24 mouse cellular contexts compared by ENCODE assay signal in genomic region chr5:133505661-133506060, GRCm38 (mm10).
DNase-seq lines count a peak whose midpoint lies in the region; ATAC-seq and TF ChIP-seq lines count a peak whose summit lies in the region.
"Had no signal": no experiment of that assay in that cellular context is flagged by ENCODE, and none has a peak within 500 bp of the region (broad histone marks: within the 10 kb centered on the region; RNA-seq: fewer than 3 reads in every experiment).

No protein-coding gene starts in this region.

- 37% methylated on average over 2 of the region's 2 CpGs for WGBS in embryonic facial prominence, embryonic 14.5 days
- 66% methylated on average over 2 of the region's 2 CpGs for WGBS in stomach, postnatal 0 days

- no peak overlapping the region for H3K27ac ChIP-seq in embryonic facial prominence, embryonic 14.5 days (replicated peaks; ENCODE audit: low read depth, low read length)
- H3K27ac ChIP-seq in stomach, postnatal 0 days (replicated peaks): no peak overlapping the region
- H3K27ac ChIP-seq: embryonic facial prominence, embryonic 15.5 days; forebrain, embryonic 10.5 days; heart, embryonic 10.5 days; hindbrain, embryonic 12.5 days had no signal

- H3K9me3 ChIP-seq in embryonic facial prominence, embryonic 14.5 days (ENCODE audit: control insufficient read depth, low read length): no peaks in the 10 kb centered on the region
- no peaks in the 10 kb centered on the region for H3K9me3 ChIP-seq in stomach, postnatal 0 days (ENCODE audit: control insufficient read depth, low read length)
- H3K9me3 ChIP-seq: embryonic facial prominence, embryonic 15.5 days; forebrain, embryonic 10.5 days; heart, embryonic 10.5 days; hindbrain, embryonic 12.5 days had no signal

- TF ChIP-seq CTCF in stomach, postnatal 0 days (IDR thresholded peaks at IDR 0.05; ENCODE audit: low read depth): no peak

- H3K9ac ChIP-seq in embryonic facial prominence, embryonic 14.5 days (ENCODE audit: low read depth, low read length): no peak overlapping the region
- no peak overlapping the region for H3K9ac ChIP-seq in stomach, postnatal 0 days (ENCODE audit: low read length)
- H3K9ac ChIP-seq: embryonic facial prominence, embryonic 15.5 days; hindbrain, embryonic 12.5 days had no signal

- H3K27me3 ChIP-seq in embryonic facial prominence, embryonic 14.5 days (replicated peaks; ENCODE audit: control insufficient read depth, insufficient read depth, low read length): no peaks in the 10 kb centered on the region
- no peaks in the 10 kb centered on the region for H3K27me3 ChIP-seq in stomach, postnatal 0 days (ENCODE audit: control insufficient read depth, insufficient read depth, low read length)
- H3K27me3 ChIP-seq: embryonic facial prominence, embryonic 15.5 days; hindbrain, embryonic 12.5 days; Patski had no signal

- H3K4me2 ChIP-seq in embryonic facial prominence, embryonic 14.5 days (ENCODE audit: low read depth, low read length): no peak overlapping the region
- no peak overlapping the region for H3K4me2 ChIP-seq in stomach, postnatal 0 days (replicated peaks; ENCODE audit: low read depth)
- H3K4me2 ChIP-seq: embryonic facial prominence, embryonic 15.5 days; hindbrain, embryonic 12.5 days had no signal

- H3K4me3 ChIP-seq in embryonic facial prominence, embryonic 14.5 days (ENCODE audit: low read depth, low read length): no peak overlapping the region
- H3K4me3 ChIP-seq in stomach, postnatal 0 days (ENCODE audit: low read depth, low read length): no peak overlapping the region
- H3K4me3 ChIP-seq: embryonic facial prominence, embryonic 15.5 days; erythroblast, embryonic 14.5 days; forebrain, embryonic 10.5 days; heart, embryonic 10.5 days; hindbrain, embryonic 12.5 days had no signal

- no peak for TF ChIP-seq EP300 in stomach, postnatal 0 days (optimal IDR thresholded peaks at IDR 0.05)

- H3K4me1 ChIP-seq in embryonic facial prominence, embryonic 14.5 days (ENCODE audit: control insufficient read depth, insufficient read depth, low read length): no peaks in the 10 kb centered on the region; the same call in 1 of the 2 replicates
- H3K4me1 ChIP-seq in stomach, postnatal 0 days (replicated peaks; ENCODE audit: control insufficient read depth, insufficient read depth): no peaks in the 10 kb centered on the region
- H3K4me1 ChIP-seq: embryonic facial prominence, embryonic 15.5 days; forebrain, embryonic 10.5 days; heart, embryonic 10.5 days had no signal

- no peaks in the 10 kb centered on the region for H3K36me3 ChIP-seq in embryonic facial prominence, embryonic 14.5 days (ENCODE audit: control insufficient read depth, insufficient read depth, low read length)
- no peaks in the 10 kb centered on the region for H3K36me3 ChIP-seq in stomach, postnatal 0 days (ENCODE audit: control insufficient read depth, insufficient read depth, low read length)
- H3K36me3 ChIP-seq: embryonic facial prominence, embryonic 15.5 days; forebrain, embryonic 10.5 days; heart, embryonic 10.5 days; hindbrain, embryonic 12.5 days had no signal

- peak; percentile 21 for DNase-seq in embryo, embryonic 11 days
- DNase-seq in embryo, embryonic 9.5 days (ENCODE audit: extremely low spot score): no peak
- peak; percentile 42 for DNase-seq in Muller cell, postnatal 12 days (ENCODE audit: inconsistent ontology term)
- peak; percentile 25 for DNase-seq in embryonic facial prominence, embryonic 14.5 days (ENCODE audit: low spot score)
- DNase-seq in retina, postnatal 1 day: peak; percentile 12
- DNase-seq in stomach, postnatal 0 days (ENCODE audit: low spot score): no peak
- no peak for DNase-seq in adrenal gland, adult 8-10 months
- DNase-seq: adrenal gland, postnatal 36 days; cerebellum, adult 11 months; cerebellum, adult 8-10 months; cerebellum, postnatal 14 days; heart, adult 18-20 months; heart, postnatal 10 days; heart, postnatal 4 days had no signal

- no peak for ATAC-seq in embryonic facial prominence, embryonic 14.5 days (ENCODE audit: low read depth)
- ATAC-seq in stomach, postnatal 0 days (ENCODE audit: low FRiP score, low TSS enrichment): no peak
- ATAC-seq: activated CD4-positive, CD25-positive, alpha-beta regulatory T cell, adult 4 months; forebrain, embryonic 14.5 days; hindbrain, embryonic 16.5 days; inflammation-experienced regulatory T-cells, adult 6 months; Patski had no signal

Comparison
In these comparisons a context has a peak if more than half of its experiments do, and no peak if none do; other contexts are left out.
1. DNase-seq: peak in embryo, embryonic 11 days (single experiment), Muller cell, postnatal 12 days (single experiment), embryonic facial prominence, embryonic 14.5 days (single experiment) and retina, postnatal 1 day (single experiment); none in embryo, embryonic 9.5 days (single experiment), stomach, postnatal 0 days (single experiment) and adrenal gland, adult 8-10 months (single experiment).